8 mouse cellular contexts compared by ENCODE assay signal in the genomic region with DNA sequence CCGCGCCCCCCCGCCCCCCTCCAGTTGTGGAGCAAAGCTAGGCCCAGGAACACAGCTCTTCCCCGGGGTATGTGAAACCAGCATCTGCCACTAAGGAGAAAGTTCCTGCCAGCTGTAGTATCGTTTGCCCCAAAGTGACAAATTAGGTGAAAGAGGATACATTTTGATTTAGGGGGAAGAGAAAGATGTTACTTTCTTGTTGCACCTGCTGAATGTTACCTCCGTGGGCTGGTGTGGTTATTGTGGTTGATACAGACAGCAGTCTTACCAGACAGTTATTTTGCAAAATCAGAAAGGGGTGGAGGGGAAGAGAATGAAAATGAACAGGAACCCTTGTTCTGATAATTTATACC. TPM values are rescaled to one million over a fixed set of nuclear protein-coding genes. Genes with fewer than 3 reads are reported as not detected.
DNase-seq lines count a peak whose midpoint lies in the region; ATAC-seq lines count a peak whose summit lies in the region.

No protein-coding gene starts in this region.

- peaks cover 4% of the 10 kb centered on the region; the same call in 1 of the 2 replicates for H3K4me1 ChIP-seq in heart, embryonic 10.5 days
- peaks cover 19% of the 10 kb centered on the region for H3K4me1 ChIP-seq in megakaryocyte, embryonic 14.5 days

- ATAC-seq in CD4-positive, CD25-positive, alpha-beta regulatory T cell, adult 4 months: peak; percentile 6
- peak; percentile 26 for ATAC-seq in granulocyte monocyte progenitor cell, adult 5-6 weeks (replicated peaks; ENCODE audit: poor library complexity, severe bottlenecking)

- no peaks in the 10 kb centered on the region for H3K9me3 ChIP-seq in heart, embryonic 10.5 days
- H3K9me3 ChIP-seq in megakaryocyte, embryonic 14.5 days: peaks cover 5% of the 10 kb centered on the region; the same call in 1 of the 2 replicates

- H3K27me3 ChIP-seq in heart, embryonic 10.5 days (ENCODE audit: insufficient read depth, poor library complexity, severe bottlenecking): no peaks in the 10 kb centered on the region
- H3K27me3 ChIP-seq in megakaryocyte, embryonic 14.5 days (replicated peaks): peaks cover 15% of the 10 kb centered on the region

- peak overlapping the region; percentile 76 for H3K4me3 ChIP-seq in heart, embryonic 10.5 days
- peak overlapping the region; percentile 93 for H3K4me3 ChIP-seq in megakaryocyte, embryonic 14.5 days (replicated peaks)

- 5% methylated on average over 6 of the region's 6 CpGs for WGBS in heart, embryonic 10.5 days

- H3K27ac ChIP-seq in heart, embryonic 10.5 days: peak overlapping the region; percentile 87

- H3K36me3 ChIP-seq in heart, embryonic 10.5 days: 0 out of 2 replicates have a peak, but pooled peaks cover 4% of the 10 kb centered on the region
- H3K36me3 ChIP-seq in megakaryocyte, embryonic 14.5 days (replicated peaks; ENCODE audit: low read length): no peaks in the 10 kb centered on the region

- DNase-seq in heart, embryonic 10.5 days (ENCODE audit: low spot score): no peak
- no peak for DNase-seq in heart, postnatal 10 days
- no peak for DNase-seq in MN1 (ENCODE audit: low spot score)
- DNase-seq in right cerebral cortex, adult 18-20 months: no peak
- no peak for DNase-seq in right cerebral cortex, postnatal 10 days (ENCODE audit: low spot score in 2 of 2)

- intact Hi-C loops in heart, postnatal 10 days (cut with DNase I): loop anchor here (5.0 kb wide), 2 partner anchors 57 to 167 kb away; no protein-coding TSS in a partner anchor

RNA-seq across cellular contexts. Expression of gene Nucb2, which starts 0.6 kb away (rescaled TPM):
- 6.7 and 7.1 TPM in 2 replicates for polyA plus RNA-seq in heart, embryonic 10.5 days (2016; fragmentation: Nextera tagmentation; extraction: Ambion mirVana)
- total RNA-seq in heart, postnatal 10 days (2021): 10 to 100 TPM; 13.8 to 14.4 TPM
- polyA plus RNA-seq in CD4-positive, CD25-positive, alpha-beta regulatory T cell, adult 4 months (2017; shearing (Covaris generic)): 10 to 100 TPM; 21.0 to 24.4 TPM
- 39.3 and 55.1 TPM in 2 replicates for total RNA-seq in granulocyte monocyte progenitor cell, adult 5-6 weeks (2014; fragmentation: Nextera tagmentation)
- total RNA-seq in granulocyte monocyte progenitor cell, adult 5-6 weeks (2017): 87.7 and 106 TPM in 2 replicates
- 2.8 TPM in 1 of 2 replicates, not detected in the other for polyA plus RNA-seq in megakaryocyte, embryonic 14.5 days (2012; ENCODE audit: insufficient read depth, low replicate concordance)
